Mouse (Mus musculus) cerebellum, postnatal 10 days (tissue): ENCODE measurements around the gene Pifo.
"Not testable (repeated sequence)": the region's sequence is repeated elsewhere in the genome, so short reads cannot be mapped to it uniquely, and the experiment has no call there.

Experiments used
- DNase-seq, 2 experiments: peaks; one replicate each; pipeline ENCODE4 v3.0.0; 2021; ENCODE audit warnings: mixed read lengths in 2 of 2

The Pifo gene

GRCm38 (mm10) chr3:106014546-106014945, at the start of gene Pifo:
Gene Pifo (minus strand): TSS chr3:106014646.
- no peak for DNase-seq

GRCm38 (mm10) chr3:106057966-106058365, 43.5 kb upstream of the Pifo start:
- no peak for DNase-seq

- no peak for DNase-seq
Measured at GRCm38 (mm10) chr3:106051896-106052295, 37.5 kb upstream of the Pifo start.

GRCm38 (mm10) chr3:106040306-106040705, 25.9 kb upstream of the Pifo start:
- DNase-seq = no peak

- DNase-seq = no peak
Measured at GRCm38 (mm10) chr3:106032781-106033180, 18.3 kb upstream of the Pifo start, which contains the start of gene Chil5. Gene Chil5 (minus strand): TSS chr3:106032814.

GRCm38 (mm10) chr3:106024135-106024534, 9.7 kb upstream of the Pifo start:
- no peak for DNase-seq

- peak; percentile 32 to 49 for DNase-seq
Measured at GRCm38 (mm10) chr3:106021840-106022239, 7.4 kb upstream of the Pifo start.

- DNase-seq = not testable (repeated sequence)
Measured at GRCm38 (mm10) chr3:106003360-106003759, 11.1 kb downstream of the Pifo start.

GRCm38 (mm10) chr3:106001416-106002370, 12.8 kb downstream of the Pifo start:
- DNase-seq = peak; percentile 5 to 9

GRCm38 (mm10) chr3:106000707-106001375, 13.6 kb downstream of the Pifo start:
- DNase-seq = no peak

GRCm38 (mm10) chr3:105994730-105995129, 19.7 kb downstream of the Pifo start:
- DNase-seq = no peak

GRCm38 (mm10) chr3:105991653-105992283, 22.7 kb downstream of the Pifo start:
- peak; percentile 68 to 82 for DNase-seq

GRCm38 (mm10) chr3:105989611-105990010, 24.8 kb downstream of the Pifo start:
- DNase-seq = not testable (repeated sequence)

- DNase-seq = no peak
Measured at GRCm38 (mm10) chr3:105974174-105974573, 40.3 kb downstream of the Pifo start.

- no peak for DNase-seq
Measured at GRCm38 (mm10) chr3:105973411-105973810, 41.0 kb downstream of the Pifo start, which contains the start of gene Ovgp1. Gene Ovgp1 (plus strand): TSS chr3:105973711.

GRCm38 (mm10) chr3:105971831-105972446, 42.5 kb downstream of the Pifo start:
- DNase-seq = no peak

GRCm38 (mm10) chr3:105960700-105961099, 53.7 kb downstream of the Pifo start:
- peak; percentile 13 to 26 for DNase-seq

GRCm38 (mm10) chr3:105959999-105960398, 54.4 kb downstream of the Pifo start, which contains the start of gene Atp5f1:
Gene Atp5f1 (minus strand): TSS chr3:105960099.
- no peak for DNase-seq

GRCm38 (mm10) chr3:105959585-105959984, 54.9 kb downstream of the Pifo start:
- DNase-seq = peak; percentile 80 to 82

GRCm38 (mm10) chr3:105958974-105959580, 55.4 kb downstream of the Pifo start, which contains the start of gene Wdr77:
Gene Wdr77 (plus strand): TSS chr3:105959369.
- DNase-seq = peak; percentile 99

- no peak for DNase-seq
Measured at GRCm38 (mm10) chr3:105958204-105958603, 56.2 kb downstream of the Pifo start.

GRCm38 (mm10) chr3:105957235-105957634, 57.2 kb downstream of the Pifo start:
- DNase-seq = no peak
